Mouse (Mus musculus) neutrophil, adult 83 days (primary cell): ENCODE results near the gene 4930432K21Rik. TPM values are rescaled to one million over a fixed set of nuclear protein-coding genes. Genes with fewer than 3 reads are reported as not detected.

Experiments
- total RNA-seq, 2 experiments: library from RNA; stranded (reverse); gene quantifications; one replicate each; pipeline ENCODE4 v1.2.4; 2023

The 4930432K21Rik gene
- under 1 TPM; 0.79 to 0.95 TPM for total RNA-seq

DNA sequence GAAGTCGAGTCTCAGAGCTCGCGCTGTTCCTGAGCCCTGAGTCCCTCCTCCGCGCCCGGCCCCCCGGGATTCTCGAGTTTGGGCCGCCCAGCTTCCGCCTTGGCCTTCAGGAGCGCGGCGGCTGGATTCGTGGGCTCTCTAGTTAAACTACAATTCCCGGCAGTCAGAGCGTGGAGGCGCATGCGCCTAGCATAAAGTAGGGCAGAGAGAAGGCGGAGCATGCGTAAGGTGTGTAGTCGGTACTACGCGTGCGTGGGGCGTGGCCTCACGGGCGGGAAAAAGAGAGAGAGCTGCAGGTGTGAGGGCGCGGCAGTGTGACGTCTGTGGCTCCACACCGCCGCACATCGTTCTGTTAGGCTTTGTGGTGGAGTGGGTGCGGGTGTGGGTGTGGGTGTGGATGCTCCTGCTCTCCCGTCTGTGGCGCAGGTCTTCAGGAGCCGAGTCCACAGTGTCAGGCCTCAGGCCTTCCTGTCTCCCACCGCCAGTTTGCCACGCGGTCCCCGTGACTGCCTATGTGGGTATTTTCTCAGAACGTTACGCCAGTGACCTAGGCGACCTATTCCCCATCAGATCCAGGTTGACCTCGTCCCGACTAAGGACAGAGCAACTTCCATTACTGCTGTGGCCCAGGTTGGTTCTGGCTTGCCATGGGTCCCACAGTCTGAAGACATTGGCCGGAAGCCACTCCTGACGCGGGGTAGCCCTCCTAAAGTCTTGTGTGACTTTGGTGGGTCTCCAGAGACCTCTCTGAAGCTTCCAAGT, at the start of gene 4930432K21Rik, which contains the start of gene Cc2d1a:
TSS of gene 4930432K21Rik (plus strand) at position 257 of the 762 bp plus-strand sequence.
TSS of gene Cc2d1a (minus strand) at position 168 of the 762 bp plus-strand sequence.

DNA sequence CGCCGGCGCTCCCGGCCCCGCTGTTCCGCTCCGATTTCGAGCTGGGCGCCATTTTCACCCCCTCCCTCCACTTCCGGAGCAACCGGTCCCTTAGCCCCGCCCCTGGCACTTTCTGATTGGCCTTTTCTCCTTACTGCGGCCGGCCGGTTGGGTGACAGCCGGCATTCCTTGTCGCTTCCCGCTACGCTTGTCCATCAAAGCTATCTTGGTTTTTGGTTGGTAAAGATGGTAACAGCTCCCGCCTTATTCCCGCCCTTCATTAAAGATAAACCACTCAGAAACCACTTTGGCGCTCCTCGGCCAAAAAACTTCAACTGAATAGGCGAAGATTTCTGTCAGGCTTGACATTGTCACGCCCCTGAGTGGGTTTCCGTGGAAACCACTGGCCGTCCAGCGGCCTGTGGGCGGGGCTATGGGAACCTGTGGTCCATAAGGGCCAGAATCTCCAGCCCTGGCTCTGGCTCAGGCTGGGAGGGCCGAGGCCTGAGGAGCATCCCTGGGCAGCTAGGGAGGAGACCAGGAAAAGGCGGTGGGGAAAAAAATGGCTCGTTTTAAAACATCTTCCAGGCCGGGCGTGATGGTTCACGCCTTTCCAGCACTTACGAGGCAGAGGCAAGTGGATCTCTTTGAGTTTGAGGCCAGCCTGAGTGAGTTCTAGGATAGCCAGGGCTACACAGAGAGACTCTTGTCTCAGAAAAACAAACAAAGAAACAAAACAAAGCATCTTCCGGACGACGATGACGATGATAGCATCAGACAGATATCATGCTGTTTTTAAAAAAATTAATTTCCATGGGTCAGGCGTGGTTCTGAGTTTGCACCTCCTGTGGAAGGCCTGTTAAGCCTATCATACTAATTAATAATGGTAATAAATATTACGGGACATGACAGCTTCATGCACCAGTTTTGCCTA, 42.9 kb upstream of the 4930432K21Rik start, which contains the start of gene Dcaf15:
TSS of gene Dcaf15 (minus strand) at position 72 of the 913 bp plus-strand sequence.

DNA sequence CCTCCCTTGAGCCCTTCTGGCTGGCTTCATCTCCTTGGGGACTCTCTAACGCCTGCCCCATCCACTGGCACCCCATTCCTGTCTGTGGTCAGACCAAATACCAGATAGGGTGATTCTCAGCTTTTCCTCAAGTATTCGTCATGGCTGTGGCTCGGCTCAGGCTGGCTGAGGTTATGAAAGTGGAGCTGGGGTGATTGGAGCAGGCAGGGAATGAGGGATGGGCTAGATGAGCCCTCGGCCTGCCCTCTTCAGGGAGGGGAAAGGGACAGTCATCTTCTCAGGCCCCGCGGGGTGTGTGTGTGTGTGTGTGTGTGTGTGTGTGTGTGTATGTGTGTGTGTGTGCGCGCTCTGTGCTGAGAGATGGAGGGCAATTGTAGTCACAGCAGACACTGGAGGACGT, 22.2 kb upstream of the 4930432K21Rik start, which contains the start of gene Podnl1:
TSS of gene Podnl1 (plus strand) at position 334 of the 400 bp plus-strand sequence.

DNA sequence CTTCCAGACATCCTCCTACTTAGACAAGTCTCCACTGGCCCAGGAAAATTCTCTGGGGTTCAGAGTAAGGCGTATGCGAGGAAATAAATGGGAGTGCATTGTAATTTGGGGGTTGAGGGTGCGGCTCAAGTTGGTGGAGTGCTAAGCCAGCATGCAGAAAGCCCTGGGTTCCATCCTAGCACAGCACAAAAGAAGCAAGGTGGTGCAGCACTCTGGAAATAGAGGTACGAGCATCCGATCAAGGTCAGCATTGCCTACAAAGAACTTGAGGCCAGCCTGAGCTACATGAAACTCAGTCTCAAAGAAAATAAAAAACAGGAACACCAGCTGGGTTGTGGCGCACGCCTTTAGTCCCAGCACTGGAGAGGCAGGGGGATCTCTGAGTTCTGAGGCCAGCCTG, 37.3 kb downstream of the 4930432K21Rik start, which contains the start of gene Nanos3:
TSS of gene Nanos3 (minus strand) at position 101 of the 400 bp plus-strand sequence.

Other genes starting within 250 kb of the 4930432K21Rik start
- 1 to 10 TPM; 3.1 to 4.0 TPM for gene Adgrl1, start 247.9 kb upstream of the 4930432K21Rik start, total RNA-seq
- gene Gm10644, start 192.8 kb upstream of the 4930432K21Rik start, total RNA-seq = under 1 TPM; 0.11 to 0.13 TPM
- gene Asf1b, start 192.5 kb upstream of the 4930432K21Rik start, total RNA-seq = 10 to 100 TPM; 52.1 to 60.7 TPM
- gene Prkaca, start 175.0 kb upstream of the 4930432K21Rik start, total RNA-seq = 10 to 100 TPM; 35.6 to 37.1 TPM
- gene Samd1, start 150.4 kb upstream of the 4930432K21Rik start, total RNA-seq = 10 to 100 TPM; 46.0 to 50.1 TPM
- gene 1700067K01Rik, start 146.5 kb upstream of the 4930432K21Rik start, total RNA-seq = under 1 TPM; 0.42 to 0.79 TPM
- gene 2210011C24Rik, start 135.9 kb upstream of the 4930432K21Rik start, total RNA-seq = not detected
- gene Palm3, start 126.6 kb upstream of the 4930432K21Rik start, total RNA-seq = not detected
- 1 to 10 TPM in 1 of 2 experiments, under 1 TPM in 1; 0.86 to 1.3 TPM for gene Il27ra, start 105.4 kb upstream of the 4930432K21Rik start, total RNA-seq
- not detected for gene Rln3, start 103.0 kb upstream of the 4930432K21Rik start, total RNA-seq
- 1 to 10 TPM; 2.6 to 4.9 TPM for gene Gm10643, start 82.9 kb upstream of the 4930432K21Rik start, total RNA-seq
- gene Rfx1, start 81.2 kb upstream of the 4930432K21Rik start, total RNA-seq = 10 to 100 TPM; 28.2 to 32.3 TPM
- 10 to 100 TPM; 21.7 to 22.4 TPM for gene Dcaf15, start 43.3 kb upstream of the 4930432K21Rik start, total RNA-seq
- gene Podnl1, start 22.0 kb upstream of the 4930432K21Rik start, total RNA-seq = under 1 TPM in 1 of 2 experiments, not detected in 1; 0.22 TPM
- 10 to 100 TPM; 19.3 to 22.5 TPM for gene Cc2d1a, start 89 bp upstream of the 4930432K21Rik start, total RNA-seq
- not detected for gene Nanos3, start 37.2 kb downstream of the 4930432K21Rik start, total RNA-seq
- 10 to 100 TPM; 31.3 to 32.9 TPM for gene Zswim4, start 89.0 kb downstream of the 4930432K21Rik start, total RNA-seq
- gene D8Ertd738e, start 101.7 kb downstream of the 4930432K21Rik start, total RNA-seq = 100 to 1,000 TPM; 157 to 163 TPM
- gene Mri1, start 109.3 kb downstream of the 4930432K21Rik start, total RNA-seq = 1 to 10 TPM; 7.2 to 9.6 TPM
- gene Ccdc130, start 122.4 kb downstream of the 4930432K21Rik start, total RNA-seq = 10 to 100 TPM; 17.1 to 17.2 TPM
- gene Cacna1a, start 240.4 kb downstream of the 4930432K21Rik start, total RNA-seq = under 1 TPM; 0.90 to 0.94 TPM